Mouse (Mus musculus) CH12.LX (cell line): ENCODE measurements around the gene Clasrp. TPM values are rescaled to one million over a fixed set of nuclear protein-coding genes. Genes with fewer than 3 reads are reported as not detected.
A peak's percentile ranks its signal among the peaks of the same experiment; 100 is the strongest.

Experiments used
- DNase-seq: peaks from one replicate; pipeline ENCODE4 v3.0.0-alpha.2; 2013; ENCODE audit errors: extremely low read depth
- H3K27ac ChIP-seq: 2 replicates; pipeline ENCODE4 v1.5.1; 2012; ENCODE audit warnings: low read depth, mild to moderate bottlenecking, control low read depth, moderate library complexity; ENCODE audit not compliant: insufficient read depth
- H3K27me3 ChIP-seq: replicated peaks from 2 replicates; pipeline ENCODE3; 2012; ENCODE audit warnings: inconsistent platforms
- H3K36me3 ChIP-seq, 2 experiments: replicated peaks in 1 of 2; 2 replicates each; pipeline versions ENCODE3 to v1.6.1; 2012; ENCODE audit warnings: inconsistent platforms in 1 of 2, low read length in 1 of 2, mild to moderate bottlenecking in 1 of 2, mixed read lengths in 1 of 2, moderate library complexity in 1 of 2; ENCODE audit not compliant: control insufficient read depth in 1 of 2, insufficient read depth in 1 of 2
- H3K4me1 ChIP-seq, 2 experiments: 2 replicates each; pipeline ENCODE4 v1.6.1; 2012; ENCODE audit warnings: inconsistent platforms in 1 of 2, moderate library complexity in 1 of 2; ENCODE audit not compliant: insufficient read depth in 2 of 2, control insufficient read depth in 1 of 2
- H3K4me2 ChIP-seq: 2 replicates; pipeline ENCODE4 v1.6.1; 2012; ENCODE audit warnings: low read depth, mild to moderate bottlenecking, control low read depth; ENCODE audit not compliant: poor library complexity, insufficient read depth, severe bottlenecking
- H3K4me3 ChIP-seq, 3 experiments: fragments of 150-350 bp in 1 of 3; sonication (generic) in 1 of 3; replicated peaks in 1 of 3; 2 replicates each; pipeline versions ENCODE3 to v1.5.1; 2011 to 2012; ENCODE audit warnings: low read depth in 2 of 3, low read length in 2 of 3, mild to moderate bottlenecking in 2 of 3, moderate library complexity in 2 of 3, control low read depth in 1 of 3, improper control_type of control experiment in 1 of 3, inconsistent platforms in 1 of 3, mixed read lengths in 1 of 3; ENCODE audit not compliant: poor library complexity in 1 of 3
- H3K79me2 ChIP-seq: replicated peaks from 2 replicates; pipeline ENCODE4 v1.6.1; 2012; ENCODE audit warnings: mild to moderate bottlenecking, moderate library complexity; ENCODE audit not compliant: control insufficient read depth, poor library complexity, insufficient read depth, severe bottlenecking; ENCODE audit errors: extremely low read depth
- H3K9ac ChIP-seq: 2 replicates; pipeline ENCODE4 v1.6.1; 2012; ENCODE audit warnings: low read depth, mild to moderate bottlenecking, control low read depth, moderate library complexity; ENCODE audit not compliant: insufficient read depth
- H3K9me3 ChIP-seq: replicated peaks from 2 replicates; pipeline ENCODE3; 2012; ENCODE audit warnings: low read length, inconsistent platforms, mixed read lengths
- BHLHE40 ChIP-seq: IDR thresholded peaks from 2 replicates; pipeline ENCODE4 v1.6.1; 2011; ENCODE audit warnings: mild to moderate bottlenecking, low read depth, low read length, improper control_type of control experiment
- CHD1 ChIP-seq: IDR thresholded peaks from 2 replicates; pipeline ENCODE4 v1.6.1; 2012; ENCODE audit warnings: low read depth, low read length, improper control_type of control experiment, inconsistent platforms
- E2F4 ChIP-seq: IDR thresholded peaks from 2 replicates; pipeline ENCODE4 v1.6.1; 2011; ENCODE audit warnings: low read depth, low read length, improper control_type of control experiment; ENCODE audit not compliant: insufficient replicate concordance
- ELF1 ChIP-seq: IDR thresholded peaks from 2 replicates; pipeline ENCODE4 v1.6.1; 2014; ENCODE audit warnings: low read depth, mild to moderate bottlenecking, inconsistent platforms, low read length, improper control_type of control experiment
- ETS1 ChIP-seq: conservative IDR thresholded peaks from 2 replicates; pipeline ENCODE4 v1.6.1; 2012; ENCODE audit warnings: low read depth, mild to moderate bottlenecking, inconsistent platforms, low read length, improper control_type of control experiment, moderate library complexity
- HCFC1 ChIP-seq: IDR thresholded peaks from 2 replicates; pipeline ENCODE4 v1.6.1; 2012; ENCODE audit warnings: low read depth, mild to moderate bottlenecking, inconsistent platforms, low read length, improper control_type of control experiment
- MAFK ChIP-seq: IDR thresholded peaks from 2 replicates; pipeline ENCODE4 v1.6.1; 2011; ENCODE audit warnings: low read length, improper control_type of control experiment; ENCODE audit not compliant: insufficient replicate concordance
- MXI1 ChIP-seq: IDR thresholded peaks from 2 replicates; pipeline ENCODE4 v1.6.1; 2011; ENCODE audit warnings: mild to moderate bottlenecking, low read depth, low read length, improper control_type of control experiment
- POLR2A ChIP-seq: IDR thresholded peaks from 2 replicates; pipeline ENCODE4 v1.6.1; 2011; ENCODE audit warnings: low read depth, mild to moderate bottlenecking, improper control_type of control experiment, low read length
- POLR2AphosphoS2 ChIP-seq: IDR thresholded peaks from 2 replicates; pipeline ENCODE4 v1.6.1; 2011; ENCODE audit warnings: low read depth, low read length, improper control_type of control experiment
- RCOR1 ChIP-seq: conservative IDR thresholded peaks from 2 replicates; pipeline ENCODE4 v1.6.1; 2012; ENCODE audit warnings: low read depth, mild to moderate bottlenecking, inconsistent platforms, low read length, improper control_type of control experiment
- SIN3A ChIP-seq: IDR thresholded peaks from 2 replicates; pipeline ENCODE4 v1.6.1; 2012; ENCODE audit warnings: low read length, improper control_type of control experiment, inconsistent platforms
- TBP ChIP-seq: conservative IDR thresholded peaks from 2 replicates; pipeline ENCODE4 v1.6.1; 2011; ENCODE audit warnings: low read depth, low read length, improper control_type of control experiment
- UBTF ChIP-seq: IDR thresholded peaks from 2 replicates; pipeline ENCODE4 v1.6.1; 2012; ENCODE audit warnings: low read depth, mild to moderate bottlenecking, inconsistent platforms, low read length, improper control_type of control experiment, moderate library complexity
- USF1 ChIP-seq: IDR thresholded peaks from 2 replicates; pipeline ENCODE4 v1.6.1; 2014; ENCODE audit warnings: low read depth, mild to moderate bottlenecking, inconsistent platforms, low read length, improper control_type of control experiment
- ZMIZ1 ChIP-seq: IDR thresholded peaks from 2 replicates; pipeline ENCODE4 v1.6.1; 2012; ENCODE audit warnings: low read depth, mild to moderate bottlenecking, inconsistent platforms, low read length, improper control_type of control experiment
- dilution Hi-C: fragments of 300-500 bp; cut with MboI; formaldehyde crosslinking; loops from 2 replicates; pipeline ENCODE4 v1.14.3; 2020; ENCODE audit warnings: low sequenced_read_pairs; ENCODE audit not compliant: extremely low pct_unique_long_range_greater_than_20kb, extremely low pct_ligation_motif_present
- in situ Hi-C: fragments of 300-500 bp; cut with MboI; formaldehyde crosslinking; loops from 3 replicates; pipeline ENCODE4 v1.14.3; 2019; ENCODE audit warnings: low sequenced_read_pairs, low pct_ligation_motif_present, low pct_unique_long_range_greater_than_20kb, mixed read lengths
- polyA plus RNA-seq: library from polyadenylated mRNA; unstranded; fragments of >175 nt; gene quantifications from 2 replicates; pipeline ENCODE4 v1.2.1, GENCODE M21; 2012; ENCODE audit warnings: low read depth; ENCODE audit not compliant: insufficient read length
- total RNA-seq, 2 experiments: library from RNA; depleted of rRNA; stranded (reverse); fragments of 300-350 nt in 1 of 2; fragments of >200 nt in 1 of 2; gene quantifications; 2 replicates each; pipeline ENCODE4 v1.2.3; 2012 to 2014

Clasrp gene
- total and polyA plus RNA-seq, 3 experiments, result 14.5 to 59.4 (median 45.4) TPM

DNA sequence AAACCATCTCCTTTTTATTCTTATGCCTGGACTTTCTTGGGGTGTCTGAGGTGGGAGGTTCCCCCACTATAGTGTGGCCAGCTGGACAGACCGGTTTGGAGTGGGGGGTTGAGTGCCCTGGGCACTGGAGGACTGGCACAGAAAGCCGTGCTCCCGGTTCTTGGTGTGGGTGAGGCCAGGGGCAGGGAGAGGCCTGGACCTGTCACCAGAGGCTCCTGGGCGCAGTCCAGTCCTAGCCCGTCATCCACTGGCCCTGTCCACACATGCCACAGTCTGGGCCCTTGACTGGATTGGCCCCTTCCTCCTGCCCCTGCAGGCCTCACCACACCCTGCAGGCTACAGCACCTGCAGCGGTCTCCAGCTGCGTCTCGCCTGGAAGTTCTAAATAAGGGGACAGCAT is 23.7 kb downstream of the Clasrp start:
- peaks cover 15 to 48% of the 10 kb centered on the region in 2 experiments for H3K4me1 ChIP-seq
- in situ Hi-C loops, result no loop called here
- H3K27ac ChIP-seq, result 0 out of 2 replicates have a peak overlapping the region, but pooled peaks have one; percentile 0

DNA sequence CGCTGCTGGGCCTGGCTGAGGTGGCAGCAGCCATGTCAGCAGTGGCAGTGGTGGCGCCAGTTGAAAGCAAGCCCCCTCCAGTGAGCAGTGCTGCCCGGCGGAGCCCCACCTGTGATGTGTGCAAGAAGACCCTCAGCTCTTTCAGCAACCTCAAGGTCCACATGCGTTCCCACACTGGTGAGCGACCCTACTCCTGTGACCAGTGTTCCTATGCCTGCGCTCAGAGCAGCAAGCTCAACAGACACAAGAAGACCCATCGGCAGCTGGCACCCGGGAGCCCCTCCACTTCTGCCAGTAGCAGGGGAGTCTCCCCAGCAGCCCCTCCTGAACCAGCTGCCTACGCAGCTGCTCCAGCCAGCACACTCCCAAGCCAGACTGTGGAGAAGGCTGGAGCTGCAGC is 24.5 kb downstream of the Clasrp start:
- DNase-seq, result no peak
- H3K4me2 ChIP-seq, result peak overlapping the region; percentile 58; the same call in 1 of the 2 replicates
- H3K27me3 ChIP-seq, result no peaks in the 10 kb centered on the region
- peak overlapping the region; percentile 88; the same call in 1 of the 2 replicates for H3K9ac ChIP-seq
- H3K79me2 ChIP-seq, result peaks cover 31% of the 10 kb centered on the region
- peaks cover 43 to 54% of the 10 kb centered on the region in 2 experiments for H3K36me3 ChIP-seq
- H3K27ac ChIP-seq, result peak overlapping the region; percentile 95
- dilution Hi-C loops (no loop called here), in situ Hi-C loops (loop anchor here (10.0 kb wide), 1 partner anchor 75 kb away; the partner anchor contains the start of genes Bloc1s3 and Trappc6a)
- no peaks in the 10 kb centered on the region for H3K9me3 ChIP-seq
- H3K4me3 ChIP-seq, result peak overlapping the region in 2 of 3 experiments; percentile 7 to 61
- peaks cover 15 to 57% of the 10 kb centered on the region in 2 experiments for H3K4me1 ChIP-seq
- TF ChIP-seq ETS1 (no peak), ZMIZ1 (peak; percentile 44; the same call in 1 of the 2 replicates)

More for the DNA sequence above, 23.7 kb downstream of the Clasrp start:
- Histone ChIP-seq H3K27me3 (no peaks in the 10 kb centered on the region), H3K9me3 (no peaks in the 10 kb centered on the region), H3K36me3 (peaks cover 51 to 63% of the 10 kb centered on the region in 2 experiments), H3K79me2 (peaks cover 31% of the 10 kb centered on the region), H3K9ac (no peak overlapping the region), H3K4me2 (no peak overlapping the region), H3K4me3 (no peak overlapping the region)
- dilution Hi-C loops, result no loop called here
- no peak for DNase-seq
- TF ChIP-seq TBP (no peak), MXI1 (no peak), E2F4 (no peak), POLR2AphosphoS2 (peak; percentile 29; the same call in 1 of the 2 replicates), CHD1 (no peak), UBTF (no peak), ETS1 (no peak), RCOR1 (no peak), USF1 (no peak), BHLHE40 (no peak), SIN3A (no peak), ZMIZ1 (no peak), POLR2A (peak; percentile 3; the same call in 1 of the 2 replicates)

GRCm38 (mm10) chr7:19578436-19578835 is 25.9 kb downstream of the Clasrp start:
- Histone ChIP-seq H3K4me3 (peak overlapping the region; percentile 61 to 82 (median 76)), H3K36me3 (peaks cover 30 to 41% of the 10 kb centered on the region in 2 experiments), H3K9ac (peak overlapping the region; percentile 88), H3K4me2 (peak overlapping the region; percentile 58), H3K9me3 (no peaks in the 10 kb centered on the region), H3K79me2 (peaks cover 31% of the 10 kb centered on the region), H3K27me3 (no peaks in the 10 kb centered on the region), H3K4me1 (peaks cover 17 to 63% of the 10 kb centered on the region in 2 experiments), H3K27ac (peak overlapping the region; percentile 95)
- dilution Hi-C loops, result no loop called here
- peak; percentile 53 for DNase-seq
- TF ChIP-seq CHD1 (peak; percentile 10; the same call in 1 of the 2 replicates), ELF1 (0 out of 2 replicates have a peak, but pooled peaks have one; percentile 1), MAFK (no peak), MXI1 (no peak), HCFC1 (0 out of 2 replicates have a peak, but pooled peaks have one; percentile 1), BHLHE40 (0 out of 2 replicates have a peak, but pooled peaks have one; percentile 16), TBP (0 out of 2 replicates have a peak, but pooled peaks have one; percentile 20)
- in situ Hi-C loops, result loop anchor here (10.0 kb wide), 1 partner anchor 74 kb away; the partner anchor contains the start of genes Bloc1s3 and Trappc6a
